Mouse (Mus musculus): Measurements from ENCODE around the gene Otogl.
"Not testable (repeated sequence)": the region's sequence is repeated elsewhere in the genome, so short reads cannot be mapped to it uniquely, and the experiment has no call there.

Gene Otogl

GRCm38 (mm10) chr10:107804285-107804684 is 107.6 kb downstream of the Otogl start:
- not testable (repeated sequence) for DNase-seq

- DNase-seq, result peak; percentile 66 to 71
These were observed 112.1 kb downstream of the Otogl start for GRCm38 (mm10) chr10:107799671-107800353.

DNA sequence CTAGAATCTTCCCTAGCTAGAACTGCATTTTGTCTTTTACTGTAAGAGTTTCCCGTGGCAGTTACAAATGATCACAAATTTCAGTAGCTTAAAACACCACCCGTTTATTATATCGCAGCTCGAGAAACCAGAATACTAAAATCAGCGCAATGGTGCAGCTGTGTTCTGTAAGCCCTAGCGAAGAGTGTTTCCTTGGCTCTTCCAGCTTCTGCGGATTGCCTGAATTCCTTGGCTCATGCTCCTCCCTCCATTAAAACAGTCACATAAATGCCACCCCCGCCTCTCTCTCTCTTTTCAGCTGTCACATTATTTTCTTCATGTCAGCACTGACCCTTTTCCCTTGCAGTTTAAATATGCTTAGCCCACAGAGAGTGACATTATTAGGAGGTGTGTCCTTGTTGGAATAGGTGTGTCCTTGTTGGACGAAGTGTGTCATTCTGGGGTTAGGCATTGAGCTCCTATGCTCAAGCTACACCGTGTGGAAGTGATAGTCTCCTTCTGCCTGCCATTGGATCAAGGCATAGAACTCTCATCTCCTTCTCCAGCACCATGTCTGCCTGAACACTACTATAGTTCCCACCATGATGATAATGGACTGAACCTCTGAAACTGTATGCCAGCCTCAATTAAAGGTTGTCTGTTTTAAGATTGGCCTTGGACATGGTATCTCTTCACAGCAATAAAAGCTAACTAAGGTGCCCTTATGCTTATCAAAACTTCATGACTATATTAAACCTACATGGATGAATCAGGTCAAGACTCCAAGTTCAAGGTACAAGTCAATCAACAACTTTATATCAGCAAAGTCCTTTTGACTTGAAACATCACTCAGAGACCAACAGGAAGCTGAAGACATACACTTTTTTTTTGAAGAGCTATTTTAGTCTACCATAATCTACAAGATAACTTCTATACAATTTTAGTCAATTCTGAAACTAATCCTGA is 116.8 kb downstream of the Otogl start:
- DNase-seq, result no peak

DNA sequence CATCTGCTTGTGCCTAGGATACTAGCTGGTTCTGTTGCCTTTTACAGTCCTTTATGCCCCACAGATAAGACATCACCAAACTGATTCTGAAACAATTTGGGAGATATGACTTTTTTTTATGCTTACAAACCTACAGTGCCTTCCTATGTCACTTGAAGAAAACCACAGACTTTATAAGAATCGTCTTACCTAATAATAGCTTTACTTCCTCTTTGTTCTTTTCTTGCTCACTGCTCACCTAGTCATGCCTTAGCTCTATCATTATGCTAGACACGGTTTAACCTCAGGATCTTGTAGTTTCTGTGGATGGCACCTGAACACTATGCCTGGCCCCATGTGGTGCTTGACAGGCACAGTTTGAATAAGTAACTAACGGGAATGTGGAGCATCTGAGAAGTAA is 119.4 kb downstream of the Otogl start:
- no peak for DNase-seq

- DNase-seq, result no peak
These were observed 132.4 kb downstream of the Otogl start for GRCm38 (mm10) chr10:107779548-107779947.

GRCm38 (mm10) chr10:107759624-107760023 is 152.3 kb downstream of the Otogl start:
- DNase-seq, result no peak

GRCm38 (mm10) chr10:107753471-107753870 is 158.5 kb downstream of the Otogl start:
- DNase-seq, result no peak

DNA sequence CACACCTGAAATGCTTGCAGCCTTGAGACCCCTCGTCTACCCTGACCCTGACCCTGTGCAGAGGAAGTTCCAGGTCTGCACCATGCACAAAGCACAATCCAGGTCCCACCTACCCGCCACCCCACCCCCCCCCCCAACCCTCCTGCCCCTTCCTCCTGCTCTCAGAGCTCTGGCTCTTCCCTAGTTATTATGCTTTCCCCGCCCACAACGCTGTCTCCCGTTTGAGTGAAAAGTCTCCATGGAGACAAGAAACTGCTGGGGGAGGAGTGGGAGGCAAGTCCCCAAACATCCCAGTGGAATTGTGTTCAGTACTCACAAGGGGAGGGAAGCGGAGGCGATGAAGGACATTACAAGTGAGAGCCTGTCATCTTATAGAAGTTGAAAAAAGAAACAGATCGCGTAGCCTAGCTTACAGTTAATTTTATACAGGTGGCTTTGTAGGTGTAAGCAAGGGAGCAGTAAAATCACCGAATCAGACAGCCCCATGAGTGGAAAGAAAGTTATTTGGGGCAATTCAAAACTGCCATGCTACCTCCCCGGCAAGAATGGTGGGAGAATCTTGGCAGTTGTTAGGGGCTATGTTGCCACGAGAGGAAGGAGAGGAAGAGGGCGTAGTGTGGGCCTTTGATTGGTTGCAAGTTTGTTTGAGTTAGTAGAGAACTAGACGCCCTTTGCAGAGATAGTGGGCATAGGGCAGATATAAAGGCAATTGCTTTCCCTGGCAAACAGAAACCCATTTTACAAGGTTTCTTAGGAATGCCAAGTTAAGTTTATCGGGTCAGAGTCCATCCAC is 159.4 kb downstream of the Otogl start:
- no peak for DNase-seq

DNA sequence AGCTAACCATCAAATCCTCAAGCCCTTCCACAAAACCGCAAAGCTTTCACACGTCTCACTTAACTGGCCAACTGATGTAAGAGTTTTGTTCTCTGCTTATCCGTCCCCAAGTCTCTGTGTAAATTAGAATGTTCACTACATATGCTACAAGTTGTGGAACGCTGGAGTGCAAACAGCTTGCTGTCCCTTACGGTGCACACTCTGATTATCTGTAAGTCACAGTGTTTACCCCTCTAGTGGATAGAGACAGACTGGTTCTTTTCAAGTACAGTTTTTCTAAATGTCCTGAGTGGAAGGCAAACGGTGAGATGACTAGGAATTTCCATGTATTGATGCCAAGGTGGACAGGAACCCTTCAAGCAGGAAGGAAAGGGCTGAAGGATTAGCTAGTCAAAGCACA is 160.0 kb downstream of the Otogl start:
- DNase-seq, result no peak

DNA sequence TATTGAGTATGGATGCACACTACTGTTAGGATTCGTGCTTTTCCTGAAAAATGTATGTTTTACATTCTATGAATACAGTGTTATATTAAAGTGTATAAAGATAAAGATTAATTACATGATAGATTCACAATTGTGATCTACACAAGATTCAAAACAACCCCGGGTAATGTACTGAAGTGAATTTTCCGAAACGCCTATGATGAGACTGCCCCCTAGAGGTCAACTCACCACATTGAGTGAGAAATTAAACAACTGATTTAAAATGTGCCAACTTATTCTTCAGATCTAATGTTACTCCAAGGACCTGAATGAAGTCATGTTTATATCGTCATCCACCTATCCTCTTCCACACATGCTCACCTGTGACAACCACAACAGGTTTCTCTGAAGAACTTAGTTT is 164.4 kb downstream of the Otogl start:
- DNase-seq, result peak; percentile 54 to 58

GRCm38 (mm10) chr10:107746717-107747116 is 165.2 kb downstream of the Otogl start:
- no peak for DNase-seq

DNA sequence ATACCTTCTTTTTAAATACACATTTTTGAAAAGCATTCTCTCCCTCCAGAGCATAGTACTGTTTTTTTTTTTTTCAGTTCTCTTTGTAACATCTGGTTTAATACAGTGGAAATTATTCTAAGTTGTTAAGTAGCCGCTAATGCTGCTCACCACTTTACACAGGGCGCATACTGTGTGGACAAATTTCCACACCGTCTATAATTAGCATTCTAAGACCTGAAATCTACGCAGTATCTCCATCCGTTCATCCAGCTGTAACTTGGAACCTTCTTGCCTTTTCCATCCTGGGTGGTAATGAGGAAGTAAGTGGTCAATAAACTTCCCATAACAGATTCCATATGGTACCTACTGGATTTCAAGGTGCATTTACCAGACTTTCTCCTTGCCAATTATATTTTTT is 172.1 kb downstream of the Otogl start:
- no peak for DNase-seq

- DNase-seq, result no peak
These were observed 174.2 kb downstream of the Otogl start for GRCm38 (mm10) chr10:107737743-107738142.

- no peak for DNase-seq
These were observed 176.5 kb downstream of the Otogl start for GRCm38 (mm10) chr10:107735448-107735847.

- DNase-seq, result no peak
These were observed 177.6 kb downstream of the Otogl start for GRCm38 (mm10) chr10:107734327-107734726.

- no peak for DNase-seq
These were observed 186.3 kb downstream of the Otogl start for GRCm38 (mm10) chr10:107725631-107726030.

DNA sequence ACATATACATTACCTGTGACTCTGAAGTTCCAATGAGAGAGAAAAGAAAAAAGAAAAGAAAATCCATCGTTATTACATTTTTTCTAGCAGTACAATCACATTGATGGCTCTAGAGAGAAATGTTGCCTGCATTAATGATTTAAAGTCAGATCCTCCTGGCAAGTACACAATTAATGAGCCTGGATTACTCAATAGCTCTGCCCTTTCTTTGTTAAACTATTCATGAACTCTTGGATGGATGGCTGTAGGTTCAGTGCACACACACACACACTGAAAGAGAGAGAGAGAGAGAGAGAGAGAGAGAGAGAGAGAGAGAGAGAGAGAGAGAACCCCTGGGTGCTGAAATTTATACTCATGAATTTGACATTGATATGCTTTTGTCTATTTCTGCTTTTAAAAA is 192.1 kb downstream of the Otogl start, which contains the start of gene Ptprq:
Gene Ptprq, minus strand, starts transcription at position 246 of the 400 bp plus-strand sequence.
- no peak for DNase-seq

Data from cerebellum, postnatal 14 days (tissue).